Mouse (Mus musculus): ENCODE measurements around the gene Pam16.

- no peak for TF ChIP-seq CTCF (IDR thresholded peaks at IDR 0.05; ENCODE audit: borderline replicate concordance, insufficient read depth, low read depth, low read length)
- no peak for TF ChIP-seq POLR2A (IDR thresholded peaks at IDR 0.05; ENCODE audit: borderline replicate concordance, insufficient read depth, low read length)
Observed at GRCm38 (mm10) chr16:4578630-4579029, 46.2 kb downstream of the Pam16 start.

All from cerebellum, adult 2 months (tissue).